Mouse (Mus musculus): ENCODE results near the gene Olfr385. TPM values are rescaled to one million over a fixed set of nuclear protein-coding genes. Genes with fewer than 3 reads are reported as not detected.
"Not testable (repeated sequence)": the region's sequence is repeated elsewhere in the genome, so short reads cannot be mapped to it uniquely, and the experiment has no call there.

The Olfr385 gene
- not detected in 2 replicates for polyA plus RNA-seq (2011; ENCODE audit: insufficient read length, low read depth, missing spikeins)

- Histone ChIP-seq H3K4me3 (ENCODE audit: insufficient read depth, low read length) (no peak within 1 kb of the TSS), H3K4me1 (ENCODE audit: control insufficient read depth, insufficient read depth, low read length) (no peaks in the 10 kb centered on the region), H3K27ac (ENCODE audit: insufficient read depth, low read length) (no peak within 1 kb of the TSS)
- TF ChIP-seq CTCF (IDR thresholded peaks at IDR 0.05; ENCODE audit: borderline replicate concordance, insufficient read depth, low read length): no peak
- TF ChIP-seq POLR2A (IDR thresholded peaks at IDR 0.05; ENCODE audit: low read depth, low read length): no peak
Measured at GRCm38 (mm10) chr11:73592908-73593307, at the start of gene Olfr385. Olfr385 (minus strand) TSS chr11:73593008.

GRCm38 (mm10) chr11:73598294-73598693 is 5.5 kb upstream of the Olfr385 start, which contains the start of gene Olfr384:
Olfr384 (plus strand) TSS chr11:73598594.
- H3K4me1 ChIP-seq (ENCODE audit: control insufficient read depth, insufficient read depth, low read length): no peaks in the 10 kb centered on the region
- H3K27ac ChIP-seq (ENCODE audit: insufficient read depth, low read length): no peak within 1 kb of the TSS
- H3K4me3 ChIP-seq (ENCODE audit: insufficient read depth, low read length): no peak within 1 kb of the TSS
- TF ChIP-seq POLR2A (IDR thresholded peaks at IDR 0.05; ENCODE audit: low read depth, low read length) (no peak), CTCF (IDR thresholded peaks at IDR 0.05; ENCODE audit: borderline replicate concordance, insufficient read depth, low read length) (no peak)

GRCm38 (mm10) chr11:73583188-73583587 is 9.6 kb downstream of the Olfr385 start:
- H3K4me1 ChIP-seq (ENCODE audit: control insufficient read depth, insufficient read depth, low read length); H3K27ac ChIP-seq (ENCODE audit: insufficient read depth, low read length); H3K4me3 ChIP-seq (ENCODE audit: insufficient read depth, low read length): not testable (repeated sequence)

DNA sequence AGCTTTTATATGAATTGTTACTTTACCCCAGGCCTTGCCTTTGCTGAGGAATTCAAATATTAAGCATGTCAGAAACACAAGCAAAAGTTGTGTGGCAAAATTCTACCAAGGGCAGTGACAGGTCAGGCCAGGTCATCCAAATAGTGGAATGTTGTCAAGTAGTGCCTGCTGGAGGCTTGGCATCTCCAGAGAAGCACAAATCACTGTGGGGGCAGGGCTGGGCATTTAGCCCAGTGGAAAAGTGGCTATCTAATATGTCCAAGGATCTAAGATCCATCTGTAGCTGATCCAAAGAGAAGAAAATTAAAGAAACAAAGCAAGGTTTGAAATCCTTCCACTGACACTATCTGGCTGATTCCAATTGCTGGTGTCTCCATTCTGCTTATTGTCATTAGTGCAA is 12.9 kb downstream of the Olfr385 start:
- Histone ChIP-seq H3K4me3 (ENCODE audit: insufficient read depth, low read length) (no peak overlapping the region), H3K27ac (ENCODE audit: insufficient read depth, low read length) (no peak overlapping the region), H3K4me1 (ENCODE audit: control insufficient read depth, insufficient read depth, low read length) (no peaks in the 10 kb centered on the region)
- no peak for TF ChIP-seq CTCF (IDR thresholded peaks at IDR 0.05; ENCODE audit: borderline replicate concordance, insufficient read depth, low read length)
- no peak for TF ChIP-seq POLR2A (IDR thresholded peaks at IDR 0.05; ENCODE audit: low read depth, low read length)

Other genes with a start within 250 kb of the Olfr385 start
- gene Olfr20, start 242.2 kb downstream of the Olfr385 start, polyA plus RNA-seq (2011; ENCODE audit: insufficient read length, low read depth, missing spikeins): not detected in 2 replicates
- gene Olfr376, start 221.8 kb downstream of the Olfr385 start, polyA plus RNA-seq (2011; ENCODE audit: insufficient read length, low read depth, missing spikeins): not detected in 2 replicates
- not detected in 2 replicates for gene Olfr1, start 193.4 kb downstream of the Olfr385 start, polyA plus RNA-seq (2011; ENCODE audit: insufficient read length, low read depth, missing spikeins)
- gene Olfr378, start 164.5 kb downstream of the Olfr385 start, polyA plus RNA-seq (2011; ENCODE audit: insufficient read length, low read depth, missing spikeins): not detected in 2 replicates
- not detected in 2 replicates for gene Olfr380, start 135.5 kb downstream of the Olfr385 start, polyA plus RNA-seq (2011; ENCODE audit: insufficient read length, low read depth, missing spikeins)
- gene Olfr381, start 101.4 kb downstream of the Olfr385 start, polyA plus RNA-seq (2011; ENCODE audit: insufficient read length, low read depth, missing spikeins): not detected in 2 replicates
- not detected in 2 replicates for gene Olfr382, start 75.8 kb downstream of the Olfr385 start, polyA plus RNA-seq (2011; ENCODE audit: insufficient read length, low read depth, missing spikeins)
- not detected in 2 replicates for gene Olfr384, start 5.6 kb upstream of the Olfr385 start, polyA plus RNA-seq (2011; ENCODE audit: insufficient read length, low read depth, missing spikeins)
- gene Zfp735, start 95.8 kb upstream of the Olfr385 start, polyA plus RNA-seq (2011; ENCODE audit: insufficient read length, low read depth, missing spikeins): not detected in 2 replicates
- gene Olfr389, start 187.7 kb upstream of the Olfr385 start, polyA plus RNA-seq (2011; ENCODE audit: insufficient read length, low read depth, missing spikeins): not detected in 2 replicates
- not detected in 2 replicates for gene Olfr390, start 190.0 kb upstream of the Olfr385 start, polyA plus RNA-seq (2011; ENCODE audit: insufficient read length, low read depth, missing spikeins)
- not detected in 2 replicates for gene Olfr391-ps, start 210.0 kb upstream of the Olfr385 start, polyA plus RNA-seq (2011; ENCODE audit: insufficient read length, low read depth, missing spikeins)
- gene Olfr392, start 224.0 kb upstream of the Olfr385 start, polyA plus RNA-seq (2011; ENCODE audit: insufficient read length, low read depth, missing spikeins): not detected in 2 replicates